Mouse (Mus musculus) large intestine, adult 2 months (tissue): ENCODE data around the gene Dpf3. TPM values are rescaled to one million over a fixed set of nuclear protein-coding genes. Genes with fewer than 3 reads are reported as not detected.

Source experiments
- DNase-seq: peaks from one replicate; pipeline ENCODE4 v3.0.0-alpha.2; 2012; ENCODE audit warnings: low read depth, low spot score
- whole genome bisulfite sequencing: fragments of 180-500 bp; shearing (Covaris S2); methylation state at CpG from one replicate; pipeline ENCODE4 v1.1.7; 2018; 5-methylcytosine and 5-hydroxymethylcytosine counted together
- polyA plus RNA-seq: library from polyadenylated mRNA; depleted of rRNA; stranded (reverse); fragments of >200 nt; gene quantifications from 2 replicates; pipeline ENCODE4 v1.2.3, GENCODE M21; 2012

Dpf3 gene
- polyA plus RNA-seq, 1 experiment: 4.6 TPM

DNA sequence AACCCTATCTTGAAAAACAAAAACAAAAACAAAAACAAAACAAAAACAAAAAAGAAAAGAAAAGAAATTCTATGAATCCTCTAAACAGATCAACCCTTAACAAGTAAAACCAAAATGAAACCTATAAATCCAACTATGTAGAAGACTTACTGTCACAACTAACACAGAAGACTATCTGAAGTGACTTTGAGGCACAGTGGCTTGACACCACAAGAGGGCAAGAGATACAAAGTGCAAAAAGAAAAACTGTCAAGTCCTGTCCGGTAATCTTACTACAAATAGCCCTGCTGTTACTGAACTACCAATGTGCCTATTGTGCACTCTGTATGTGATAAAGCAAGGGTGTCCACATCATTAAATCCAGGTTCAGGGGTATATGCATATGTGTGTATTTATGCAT, 120.0 kb downstream of the Dpf3 start:
- no peak for DNase-seq
- 92% methylated on average over 1 of the region's 1 CpGs for WGBS

DNA sequence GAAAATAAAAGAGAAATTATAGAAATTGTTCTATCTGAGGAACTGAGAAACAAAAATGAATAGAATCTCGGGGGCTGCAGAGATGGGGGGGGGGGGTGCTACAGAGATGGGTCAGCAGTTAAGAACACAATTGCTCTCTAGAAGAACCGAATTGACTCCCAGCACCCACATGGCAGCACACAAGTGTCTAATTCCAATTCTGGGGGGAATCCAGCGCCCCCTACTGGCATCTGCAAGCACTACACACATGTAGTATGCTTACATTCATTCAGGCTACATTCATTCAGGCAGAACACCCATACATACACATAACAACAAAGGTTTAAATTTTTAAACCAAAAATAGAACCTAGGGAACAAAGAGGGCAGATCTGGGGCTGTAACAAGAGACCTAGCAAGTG, 122.7 kb downstream of the Dpf3 start:
- 68% methylated on average over 3 of the region's 3 CpGs for WGBS
- no peak for DNase-seq

DNA sequence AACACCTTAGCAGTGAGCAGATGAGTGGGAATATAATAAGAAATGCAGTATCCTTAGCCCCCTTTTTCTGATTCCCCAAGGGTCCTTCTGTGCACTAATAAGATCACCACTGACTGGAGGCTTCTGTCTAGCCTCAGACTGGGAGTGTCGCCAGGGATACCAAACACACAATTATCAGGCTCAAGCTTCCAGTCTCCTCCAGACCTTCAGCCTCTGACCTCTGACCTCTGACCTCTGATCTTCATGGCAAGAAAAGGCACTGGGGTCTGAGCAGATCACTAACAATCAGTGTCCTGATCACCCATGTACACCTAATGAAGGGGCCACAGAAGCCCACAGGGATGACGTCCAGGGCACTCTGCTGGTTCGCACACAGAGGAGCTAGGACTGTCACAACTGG, 125.7 kb downstream of the Dpf3 start:
- no peak for DNase-seq
- WGBS: 85% methylated on average over 3 of the region's 3 CpGs

DNA sequence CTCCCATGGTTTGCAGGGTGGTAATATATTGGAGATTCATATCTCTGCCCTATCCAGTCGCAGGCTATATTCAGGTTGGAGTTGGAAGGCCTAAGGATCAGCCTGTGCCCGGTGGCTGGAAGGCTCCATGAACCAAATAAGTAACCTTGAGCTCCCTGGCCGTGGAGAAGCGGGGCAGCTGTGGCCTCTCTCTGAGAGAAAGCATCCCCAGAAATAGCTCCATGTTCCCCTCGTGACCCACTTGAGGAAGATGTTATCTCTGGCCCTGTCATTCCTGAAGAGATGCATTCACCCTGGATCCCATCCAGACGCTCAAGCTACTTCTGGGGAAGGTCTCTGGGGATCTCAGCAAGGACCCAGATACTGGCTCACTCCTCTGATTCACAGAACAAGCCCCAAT, 134.9 kb downstream of the Dpf3 start:
- no peak for DNase-seq
- 73% methylated on average over 6 of the region's 6 CpGs for WGBS

DNA sequence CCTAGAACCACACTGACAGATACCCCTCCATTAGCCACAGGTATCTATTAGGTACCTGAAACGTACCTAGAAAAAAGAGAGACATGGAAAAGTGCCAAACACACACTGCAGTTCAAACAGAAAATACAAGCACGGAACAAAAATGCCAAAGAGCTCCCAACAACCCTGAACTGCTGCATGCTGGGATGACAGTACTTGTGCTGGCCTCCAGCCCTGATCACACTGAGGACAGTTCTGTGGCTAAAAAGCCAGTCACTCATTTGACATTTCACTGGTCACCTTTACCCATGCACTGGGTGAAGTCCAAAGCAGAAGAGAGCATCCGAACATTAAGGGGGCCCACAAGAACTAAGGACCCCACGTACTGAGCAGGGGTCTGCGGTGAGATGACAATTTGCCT, 137.8 kb downstream of the Dpf3 start:
- 79% methylated on average over 5 of the region's 5 CpGs for WGBS
- no peak for DNase-seq

DNA sequence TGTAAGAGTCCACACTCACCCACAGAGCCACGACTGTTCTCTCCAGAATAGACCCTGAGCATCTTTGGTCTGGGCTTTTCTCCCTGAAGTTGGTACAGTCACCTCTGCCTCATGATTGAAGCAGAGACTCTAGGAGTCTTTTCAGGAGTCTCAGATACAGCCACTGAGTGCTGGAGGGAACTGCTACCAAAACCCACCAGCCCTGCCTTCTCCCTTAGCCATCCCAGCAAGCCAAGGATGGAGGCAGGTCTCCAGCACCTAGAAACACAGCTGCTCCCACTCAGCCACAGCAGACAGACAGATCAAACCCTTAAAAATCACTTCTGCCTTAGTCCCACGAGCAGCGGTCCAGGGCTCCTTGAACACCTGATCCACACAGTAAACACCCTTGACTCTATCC, 139.3 kb downstream of the Dpf3 start:
- no peak for DNase-seq
- WGBS: 77% methylated on average over 3 of the region's 3 CpGs

DNA sequence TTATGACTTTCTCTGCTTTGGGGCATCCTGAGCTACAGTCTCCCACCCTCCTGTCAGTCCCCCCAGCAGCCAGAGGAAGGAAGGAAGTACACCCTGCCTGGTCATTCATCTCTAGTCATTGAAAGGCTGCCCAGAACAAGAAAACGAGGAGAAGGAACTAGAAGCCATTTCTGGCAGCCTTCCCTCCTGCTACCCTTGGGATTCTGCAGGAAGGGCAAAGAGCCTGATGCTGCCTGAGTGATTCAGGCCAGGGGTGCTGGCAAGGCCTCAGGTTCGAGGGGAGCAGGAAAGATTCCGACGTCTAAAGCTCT, 144.7 kb downstream of the Dpf3 start:
- WGBS: 51% methylated on average over 4 of the region's 4 CpGs
- no peak for DNase-seq

DNA sequence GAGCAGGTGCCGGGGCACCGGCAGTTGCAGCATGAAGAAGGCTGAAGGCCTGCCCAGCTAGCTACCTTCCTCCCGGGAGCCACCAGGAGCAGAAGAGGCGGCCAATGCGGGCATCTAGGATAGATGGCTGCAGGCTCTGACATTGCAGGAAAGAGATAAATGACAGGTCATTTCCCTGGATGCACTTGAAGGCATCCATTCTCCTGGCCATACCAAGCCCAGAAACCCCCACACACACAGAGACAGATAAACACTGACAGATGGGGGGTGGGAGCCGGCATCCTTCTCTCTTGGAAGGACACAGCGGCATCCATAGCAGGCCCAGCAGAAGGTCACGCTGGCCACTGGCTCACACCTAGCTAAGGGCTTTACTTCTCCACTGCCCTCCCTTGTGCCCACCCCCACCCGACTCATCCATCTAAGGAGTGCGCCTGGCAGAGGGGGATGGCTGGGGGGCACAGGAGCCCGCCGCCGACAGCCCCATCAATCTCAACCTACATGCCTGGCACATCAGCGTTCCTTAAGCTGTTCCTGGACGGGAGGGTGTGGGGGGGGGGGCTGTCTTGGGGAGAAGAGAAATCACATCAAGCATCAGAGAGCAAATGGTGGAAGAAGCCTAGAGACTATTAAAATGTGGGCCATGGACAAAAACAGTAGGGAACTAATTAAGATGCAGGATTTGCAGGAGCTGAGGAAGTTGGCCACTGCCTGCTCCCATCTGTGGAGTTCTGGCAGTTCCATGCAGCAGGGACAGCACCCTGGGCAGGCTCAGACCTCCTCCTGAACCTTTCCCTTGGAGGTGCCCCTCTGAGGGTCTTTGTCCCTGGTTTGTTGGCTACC, 145.3 kb downstream of the Dpf3 start:
- WGBS: 87% methylated on average over 15 of the region's 15 CpGs
- DNase-seq: no peak

DNA sequence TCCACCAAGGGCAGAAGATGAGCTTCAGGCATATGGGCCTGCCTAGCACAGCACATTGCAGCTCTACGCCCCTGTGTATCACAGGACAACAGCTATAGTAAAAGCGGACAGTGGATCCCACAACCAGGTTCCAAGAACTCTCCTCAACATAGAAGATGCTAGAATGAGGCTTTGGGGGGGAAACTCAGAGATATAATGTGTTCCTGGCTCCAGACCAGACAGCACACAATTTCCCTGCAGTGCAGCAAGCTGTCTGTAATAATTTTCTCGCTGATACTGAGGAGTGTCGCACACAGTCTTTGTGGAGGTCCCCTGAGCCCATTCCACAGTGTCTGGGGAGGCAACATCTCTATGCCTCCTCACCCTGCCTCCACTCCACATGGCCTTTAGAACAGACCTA, 146.6 kb downstream of the Dpf3 start:
- 93% methylated on average over 4 of the region's 4 CpGs for WGBS
- DNase-seq: no peak

DNA sequence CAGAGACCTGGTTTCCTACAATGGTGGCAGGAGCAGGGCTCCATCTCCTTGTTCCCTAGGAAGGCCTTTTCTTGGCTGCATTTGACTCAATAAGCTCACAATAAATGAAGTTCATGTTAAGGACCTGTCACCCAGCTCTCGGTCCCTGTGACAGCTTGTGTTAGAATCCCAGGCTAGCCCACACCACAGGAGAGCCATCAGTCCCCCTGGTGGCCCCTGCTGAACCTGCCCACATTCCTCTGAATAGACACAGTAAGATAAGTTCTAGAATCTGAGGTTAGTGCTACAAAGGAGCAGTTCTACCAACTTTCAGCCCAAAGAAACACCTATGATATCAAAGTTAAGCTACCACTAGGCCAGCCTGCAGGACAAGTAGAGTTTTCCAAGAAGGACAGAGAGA, 149.2 kb downstream of the Dpf3 start:
- WGBS: 82% methylated on average over 1 of the region's 1 CpGs
- no peak for DNase-seq

DNA sequence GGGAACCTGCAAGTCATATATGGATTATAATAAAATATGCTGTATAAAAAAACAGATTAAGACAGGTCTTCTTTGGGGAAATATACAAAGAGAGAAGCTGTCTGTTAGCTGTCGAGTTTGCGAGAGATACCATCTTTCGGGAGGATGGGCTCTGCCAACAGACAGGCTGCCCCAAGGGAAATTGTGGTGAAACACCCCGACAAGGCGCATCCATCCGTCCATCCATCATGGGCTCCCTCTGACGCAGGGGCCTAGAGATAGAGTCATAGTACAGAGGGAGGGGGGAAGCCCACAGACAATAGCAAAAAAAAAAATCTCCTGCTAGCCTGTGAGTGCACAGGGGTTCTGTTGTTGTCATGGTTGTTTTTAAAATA, 149.8 kb downstream of the Dpf3 start:
- WGBS: 67% methylated on average over 7 of the region's 7 CpGs
- no peak for DNase-seq

DNA sequence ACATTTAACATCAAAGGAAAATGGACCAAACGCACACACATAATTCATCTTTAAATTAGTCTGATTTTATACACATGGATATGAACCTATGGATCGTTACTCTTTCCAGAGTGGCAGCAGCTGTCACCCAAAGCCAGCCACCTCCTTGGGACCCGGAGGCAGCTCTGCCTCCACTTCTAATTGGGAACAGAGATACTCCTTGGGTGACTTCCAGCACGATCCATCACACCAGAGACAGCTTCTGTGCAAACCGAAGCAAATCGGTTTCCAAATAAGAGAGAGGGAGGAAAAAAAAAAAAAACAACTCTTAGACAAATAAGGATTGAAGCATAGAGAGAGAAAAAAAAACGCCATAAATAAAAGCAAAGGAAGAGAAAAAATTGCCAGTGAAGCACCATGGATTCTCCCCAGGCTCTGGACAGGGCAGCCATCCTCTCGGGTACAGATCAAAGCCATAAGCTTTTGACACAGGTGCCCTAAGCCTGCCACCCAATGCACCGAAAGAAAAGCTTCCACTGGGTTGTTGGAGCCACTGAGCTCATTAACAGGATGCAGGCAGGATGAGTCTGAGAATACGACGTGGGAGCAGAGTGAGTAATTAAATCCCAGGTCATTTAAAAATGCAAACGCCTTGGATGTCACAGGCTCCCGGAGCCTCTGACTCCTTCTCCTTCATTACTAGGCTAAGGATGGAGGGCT, 150.3 kb downstream of the Dpf3 start:
- WGBS: 45% methylated on average over 13 of the region's 13 CpGs
- no peak for DNase-seq

DNA sequence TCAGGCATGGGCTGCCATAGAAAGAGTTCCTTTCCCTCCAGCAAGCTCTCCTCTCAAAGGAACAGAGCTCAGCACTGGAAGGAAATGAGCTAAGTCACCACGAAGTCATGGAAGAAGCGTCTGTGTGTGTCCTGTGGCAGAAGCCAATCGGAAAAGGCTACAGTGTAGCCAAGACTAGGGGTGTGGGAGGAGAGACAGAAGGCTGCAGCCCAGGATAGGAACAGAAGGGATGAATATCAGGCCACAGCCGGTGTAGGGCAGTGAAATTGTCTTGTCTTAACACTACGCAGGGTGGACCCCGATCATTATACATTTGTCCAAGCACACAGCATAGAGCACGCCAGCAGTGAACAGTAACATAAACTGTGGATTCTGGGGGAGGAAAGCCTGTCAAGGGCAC, 157.5 kb downstream of the Dpf3 start:
- no peak for DNase-seq
- 74% methylated on average over 7 of the region's 7 CpGs for WGBS

DNA sequence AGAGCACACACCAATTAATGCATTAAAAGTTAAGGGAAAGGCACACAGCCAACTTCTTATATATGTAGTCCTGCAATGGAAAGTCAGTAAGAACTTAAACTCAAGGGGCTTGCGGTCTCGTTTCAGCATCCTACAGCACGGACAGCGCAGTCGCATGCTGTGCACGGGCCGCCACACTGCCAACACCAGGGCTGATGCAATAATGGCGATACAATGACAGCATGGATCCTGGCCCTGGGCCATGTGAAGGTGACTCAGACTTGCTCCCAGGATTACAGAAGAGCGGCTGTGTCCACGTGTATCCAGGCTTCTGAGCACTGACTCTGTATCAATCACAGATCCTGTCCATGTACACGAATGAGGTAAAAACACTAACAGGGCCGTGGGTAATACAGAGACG, 158.6 kb downstream of the Dpf3 start:
- WGBS: 70% methylated on average over 13 of the region's 13 CpGs
- no peak for DNase-seq

DNA sequence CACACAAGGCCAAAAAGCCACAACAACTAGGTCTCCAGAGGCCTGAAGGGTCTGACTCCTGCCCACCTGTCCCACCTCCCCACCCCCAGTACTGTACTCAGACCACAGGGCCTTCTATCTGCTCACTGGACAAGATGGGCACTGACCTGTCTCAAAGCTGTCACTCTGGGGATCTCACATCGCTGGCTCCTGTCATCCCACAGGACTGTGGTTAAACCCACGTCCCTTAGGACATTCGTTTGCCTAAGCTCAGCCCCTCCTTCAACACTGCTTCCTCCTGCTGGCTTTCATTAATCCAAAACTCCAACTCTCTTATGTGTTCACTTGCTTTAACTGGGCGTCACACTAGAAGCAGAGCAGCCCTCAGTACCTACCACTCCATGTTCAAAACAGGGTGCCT, 159.0 kb downstream of the Dpf3 start:
- 63% methylated on average over 4 of the region's 4 CpGs for WGBS
- no peak for DNase-seq

DNA sequence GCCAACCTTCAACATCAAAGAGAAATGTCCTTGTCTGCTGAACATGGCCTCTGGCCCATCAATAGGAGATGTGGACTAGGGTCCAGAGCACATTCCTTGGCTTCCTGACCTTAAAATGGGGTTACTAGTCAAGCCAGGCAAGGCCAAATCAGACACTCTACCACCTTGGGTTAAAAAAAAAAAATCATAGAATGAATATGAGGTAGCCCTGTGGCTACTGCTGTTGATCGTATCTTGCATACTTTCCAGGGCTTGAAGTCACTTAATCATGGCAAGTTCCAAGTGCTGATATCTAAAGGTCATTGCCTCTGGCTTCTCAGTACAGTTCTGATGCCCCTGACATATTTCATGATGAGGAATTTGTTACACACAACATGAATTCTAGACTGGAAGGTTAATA, 160.1 kb downstream of the Dpf3 start:
- WGBS: 92% methylated on average over 1 of the region's 1 CpGs
- no peak for DNase-seq

DNA sequence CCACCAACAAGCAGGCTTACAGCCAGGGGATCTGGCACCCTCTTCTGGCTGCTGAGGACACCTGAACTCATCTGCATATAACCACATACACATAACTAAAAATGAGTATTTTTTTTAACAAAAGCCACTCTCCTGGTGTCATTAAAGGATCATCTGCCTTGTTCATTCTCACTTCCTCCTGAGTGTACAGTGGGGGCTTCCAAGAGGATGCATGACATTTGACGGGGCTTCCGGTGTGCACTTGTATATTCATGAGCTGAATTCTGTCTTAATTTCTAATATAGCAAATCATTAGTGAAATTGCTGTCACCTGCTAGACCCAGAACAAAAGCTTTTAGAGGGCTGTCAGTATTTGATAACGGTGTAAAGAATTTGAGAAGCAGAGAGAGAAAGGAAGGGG, 166.8 kb downstream of the Dpf3 start:
- no peak for DNase-seq
- 87% methylated on average over 3 of the region's 3 CpGs for WGBS

DNA sequence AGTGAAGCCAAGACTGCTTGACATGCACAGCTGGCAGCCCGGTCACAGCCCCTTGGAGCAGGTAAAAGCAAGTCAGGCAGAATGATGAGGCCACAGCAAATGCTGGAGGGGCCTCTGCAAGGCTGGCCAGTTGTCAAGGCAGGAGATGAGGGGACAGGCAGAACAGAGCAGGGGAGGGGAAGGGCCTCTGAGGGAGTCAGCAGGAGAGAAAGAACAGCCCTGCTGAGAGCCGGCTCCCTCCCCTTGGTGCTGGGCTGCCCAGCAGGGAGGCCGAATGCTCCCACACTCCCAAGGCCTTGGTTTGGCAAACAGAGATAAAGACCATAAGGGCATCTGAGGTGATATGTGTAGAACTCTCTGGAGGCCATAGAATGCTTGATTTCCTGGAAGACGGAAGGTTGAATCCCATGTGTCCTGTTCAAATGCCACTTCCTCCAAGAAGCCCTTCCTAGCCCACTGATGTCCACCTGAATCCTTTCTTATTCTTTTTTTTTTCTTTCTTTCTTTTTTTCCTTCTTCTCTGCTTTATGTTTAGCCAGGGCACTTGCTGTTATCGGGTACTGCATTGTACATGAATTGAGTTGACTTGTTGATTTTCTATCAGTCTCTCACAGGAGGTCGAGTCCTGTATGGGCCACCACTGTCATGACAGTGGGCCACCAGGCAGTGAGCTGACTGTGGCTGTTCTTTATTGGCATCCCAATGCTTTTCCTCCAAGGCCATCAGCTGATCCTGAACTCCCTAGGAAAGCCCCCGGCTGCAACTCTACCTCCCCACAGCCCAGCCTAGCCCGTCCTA, 169.7 kb downstream of the Dpf3 start:
- no peak for DNase-seq
- WGBS: 70% methylated on average over 8 of the region's 8 CpGs

DNA sequence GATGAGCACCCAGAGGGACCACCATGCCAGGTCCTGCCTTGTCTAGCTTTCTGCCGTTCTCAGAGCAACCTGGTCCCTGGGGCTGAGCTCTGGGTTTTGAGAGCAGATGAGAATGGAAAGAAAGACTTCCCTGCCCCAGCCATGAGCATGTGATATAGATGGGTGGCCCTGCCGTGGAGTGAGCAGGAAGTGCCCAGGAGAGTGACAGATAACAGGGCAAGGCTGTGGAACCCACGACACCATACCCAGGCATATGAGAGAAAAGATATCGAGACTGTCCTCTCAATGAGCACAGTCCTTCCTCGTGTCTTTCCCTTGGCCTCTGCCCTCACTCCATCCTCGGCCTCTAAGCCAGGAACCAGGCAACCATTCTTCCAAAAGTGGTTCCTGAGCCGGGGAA, 172.8 kb downstream of the Dpf3 start:
- 73% methylated on average over 7 of the region's 7 CpGs for WGBS
- DNase-seq: no peak

DNA sequence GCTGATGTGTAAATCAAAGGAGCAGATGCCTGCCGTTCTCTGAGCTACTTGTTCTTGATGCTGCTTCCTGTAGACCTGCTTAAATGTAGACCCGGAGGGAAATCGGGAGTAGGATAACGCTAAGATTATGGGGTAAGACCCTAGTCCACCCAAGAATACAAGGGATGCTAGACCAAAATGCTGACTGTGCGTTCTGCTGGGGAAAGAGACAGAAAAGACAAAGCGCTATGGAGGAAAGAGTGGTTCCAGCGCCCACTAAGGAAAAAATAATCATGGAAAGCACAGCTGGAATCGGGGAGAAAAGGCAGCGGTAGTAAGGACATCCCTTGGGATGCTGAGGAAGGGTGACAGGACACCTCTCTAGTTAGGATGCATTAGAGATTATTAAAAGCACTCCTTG, 174.7 kb downstream of the Dpf3 start:
- DNase-seq: no peak
- 91% methylated on average over 9 of the region's 9 CpGs for WGBS

DNA sequence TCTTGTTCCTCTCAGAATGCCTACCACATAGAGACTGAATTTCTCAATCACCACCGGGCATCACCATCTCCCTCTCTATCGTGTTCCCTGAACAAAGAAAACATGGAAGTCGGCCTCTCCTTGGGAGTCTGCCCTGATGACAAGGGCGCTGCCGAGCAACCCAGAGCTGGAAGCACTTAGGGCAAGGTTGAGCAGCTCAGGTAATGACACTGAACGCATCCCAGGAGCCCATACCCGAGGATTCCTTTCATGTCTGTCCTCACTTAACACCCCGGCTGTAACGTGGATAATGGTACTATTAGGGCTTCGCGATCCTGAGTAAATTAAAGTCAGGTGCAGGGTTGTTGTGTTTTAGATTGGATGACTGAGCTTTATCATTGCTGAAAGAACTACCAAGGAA, 176.9 kb downstream of the Dpf3 start:
- DNase-seq: no peak
- 66% methylated on average over 11 of the region's 11 CpGs for WGBS
